Mouse (Mus musculus) large intestine, adult 2 months (tissue): ENCODE data around the gene Olfr12. TPM values are rescaled to one million over a fixed set of nuclear protein-coding genes. Genes with fewer than 3 reads are reported as not detected.

ENCODE experiments used
- DNase-seq: peaks from one replicate; pipeline ENCODE4 v3.0.0-alpha.2; 2012; ENCODE audit warnings: low read depth, low spot score
- WGBS: fragments of 180-500 bp; shearing (Covaris S2); methylation state at CpG from one replicate; pipeline ENCODE4 v1.1.7; 2018; 5-methylcytosine and 5-hydroxymethylcytosine counted together
- polyA plus RNA-seq: library from polyadenylated mRNA; depleted of rRNA; stranded (reverse); fragments of >200 nt; gene quantifications from 2 replicates; pipeline ENCODE4 v1.2.3, GENCODE M21; 2012

The Olfr12 gene
- polyA plus RNA-seq, 1 experiment = not detected

- DNase-seq = no peak
- 80% methylated on average over 3 of the region's 3 CpGs for WGBS
Measured at GRCm38 (mm10) chr1:92638181-92638580, 20.6 kb downstream of the Olfr12 start.

- no peak for DNase-seq
- WGBS = 95% methylated on average over 4 of the region's 4 CpGs
Measured at GRCm38 (mm10) chr1:92638736-92639135, 21.1 kb downstream of the Olfr12 start.

GRCm38 (mm10) chr1:92640393-92640792 is 22.8 kb downstream of the Olfr12 start:
- 83% methylated on average over 6 of the region's 6 CpGs for WGBS
- no peak for DNase-seq

- 2% methylated on average over 50 of the region's 50 CpGs for WGBS
Measured at GRCm38 (mm10) chr1:92641514-92642272, 24.1 kb downstream of the Olfr12 start, which contains the start of gene Cops9. Gene Cops9, minus strand, starts transcription at chr1:92641985.

GRCm38 (mm10) chr1:92643691-92644090 is 26.1 kb downstream of the Olfr12 start:
- DNase-seq = no peak
- 76% methylated on average over 4 of the region's 4 CpGs for WGBS

More at GRCm38 (mm10) chr1:92641514-92642272, 24.1 kb downstream of the Olfr12 start, which contains the start of gene Cops9:
- peak; percentile 68 for DNase-seq

- no peak for DNase-seq
- WGBS = 75% methylated on average over 5 of the region's 5 CpGs
Measured at GRCm38 (mm10) chr1:92644916-92645315, 27.3 kb downstream of the Olfr12 start.

- 51% methylated on average over 2 of the region's 2 CpGs for whole genome bisulfite sequencing
- no peak for DNase-seq
Measured at GRCm38 (mm10) chr1:92646111-92646510, 28.5 kb downstream of the Olfr12 start.

GRCm38 (mm10) chr1:92646601-92647000 is 29.0 kb downstream of the Olfr12 start:
- WGBS = 44% methylated on average over 7 of the region's 7 CpGs
- no peak for DNase-seq

GRCm38 (mm10) chr1:92647026-92647425 is 29.4 kb downstream of the Olfr12 start:
- WGBS = 71% methylated on average over 4 of the region's 4 CpGs
- DNase-seq = no peak

- 9% methylated on average over 8 of the region's 8 CpGs for WGBS
- peak; percentile 11 for DNase-seq
Measured at GRCm38 (mm10) chr1:92647752-92648151, 30.2 kb downstream of the Olfr12 start.

GRCm38 (mm10) chr1:92648197-92648596 is 30.6 kb downstream of the Olfr12 start:
- 35% methylated on average over 10 of the region's 10 CpGs for WGBS
- DNase-seq = no peak

- WGBS = 19% methylated on average over 8 of the region's 8 CpGs
- no peak for DNase-seq
Measured at GRCm38 (mm10) chr1:92648673-92649072, 31.1 kb downstream of the Olfr12 start, which contains the start of gene Otos. Gene Otos, minus strand, starts transcription at chr1:92648841.

- WGBS = 75% methylated on average over 3 of the region's 3 CpGs
- DNase-seq = no peak
Measured at GRCm38 (mm10) chr1:92651467-92651866, 33.9 kb downstream of the Olfr12 start.

GRCm38 (mm10) chr1:92653179-92653578 is 35.6 kb downstream of the Olfr12 start:
- 84% methylated on average over 3 of the region's 3 CpGs for WGBS
- no peak for DNase-seq

GRCm38 (mm10) chr1:92654676-92655075 is 37.1 kb downstream of the Olfr12 start:
- no peak for DNase-seq
- 43% methylated on average over 2 of the region's 2 CpGs for WGBS

- WGBS = 69% methylated on average over 11 of the region's 11 CpGs
- no peak for DNase-seq
Measured at GRCm38 (mm10) chr1:92657025-92657820, 39.6 kb downstream of the Olfr12 start.

- no peak for DNase-seq
- 48% methylated on average over 5 of the region's 5 CpGs for WGBS
Measured at GRCm38 (mm10) chr1:92659392-92659791, 41.8 kb downstream of the Olfr12 start.

GRCm38 (mm10) chr1:92667106-92667505 is 49.5 kb downstream of the Olfr12 start:
- WGBS = 30% methylated on average over 6 of the region's 6 CpGs
- DNase-seq = no peak

- no peak for DNase-seq
- 71% methylated on average over 3 of the region's 3 CpGs for WGBS
Measured at GRCm38 (mm10) chr1:92669430-92669829, 51.8 kb downstream of the Olfr12 start.

GRCm38 (mm10) chr1:92671326-92671725 is 53.7 kb downstream of the Olfr12 start:
- WGBS = 68% methylated on average over 4 of the region's 4 CpGs
- no peak for DNase-seq
